Mouse (Mus musculus): ENCODE results near the gene Rnf144b. TPM values are rescaled to one million over a fixed set of nuclear protein-coding genes. Genes with fewer than 3 reads are reported as not detected.
A peak's percentile ranks its signal among the peaks of the same experiment; 100 is the strongest.

Rnf144b gene
- total RNA-seq, 2 experiments from 2014 or later: 10.1 to 11.9 TPM

GRCm38 (mm10) chr13:47220426-47220825, 98.0 kb downstream of the Rnf144b start:
- DNase-seq: no peak

- DNase-seq: peak; percentile 19
Measured at GRCm38 (mm10) chr13:47223576-47224538, 101.4 kb downstream of the Rnf144b start.

- no peak for DNase-seq
Measured at GRCm38 (mm10) chr13:47224648-47225323, 102.3 kb downstream of the Rnf144b start.

- no peak for DNase-seq
Measured at GRCm38 (mm10) chr13:47225324-47225697, 102.9 kb downstream of the Rnf144b start.

GRCm38 (mm10) chr13:47225802-47226201, 103.3 kb downstream of the Rnf144b start:
- DNase-seq: no peak

GRCm38 (mm10) chr13:47226521-47226920, 104.1 kb downstream of the Rnf144b start:
- DNase-seq: no peak

GRCm38 (mm10) chr13:47228201-47228600, 105.7 kb downstream of the Rnf144b start:
- no peak for DNase-seq

- DNase-seq: no peak
Measured at GRCm38 (mm10) chr13:47228626-47229190, 106.3 kb downstream of the Rnf144b start.

GRCm38 (mm10) chr13:47232163-47232562, 109.7 kb downstream of the Rnf144b start:
- DNase-seq: no peak

- DNase-seq: no peak
Measured at GRCm38 (mm10) chr13:47237376-47237775, 114.9 kb downstream of the Rnf144b start.

- DNase-seq: no peak
Measured at GRCm38 (mm10) chr13:47238131-47238530, 115.7 kb downstream of the Rnf144b start.

GRCm38 (mm10) chr13:47243569-47243968, 121.1 kb downstream of the Rnf144b start:
- no peak for DNase-seq

- DNase-seq: peak; percentile 21
Measured at GRCm38 (mm10) chr13:47244771-47245170, 122.3 kb downstream of the Rnf144b start.

- DNase-seq: no peak
Measured at GRCm38 (mm10) chr13:47246459-47246858, 124.0 kb downstream of the Rnf144b start.

GRCm38 (mm10) chr13:47247156-47247800, 124.8 kb downstream of the Rnf144b start:
- DNase-seq: no peak

- no peak for DNase-seq
Measured at GRCm38 (mm10) chr13:47248289-47249010, 126.0 kb downstream of the Rnf144b start.

GRCm38 (mm10) chr13:47250615-47251014, 128.2 kb downstream of the Rnf144b start:
- DNase-seq: no peak

GRCm38 (mm10) chr13:47251114-47251764, 128.8 kb downstream of the Rnf144b start:
- DNase-seq: no peak

- no peak for DNase-seq
Measured at GRCm38 (mm10) chr13:47253711-47254110, 131.3 kb downstream of the Rnf144b start.

GRCm38 (mm10) chr13:47259297-47259696, 136.8 kb downstream of the Rnf144b start:
- no peak for DNase-seq

GRCm38 (mm10) chr13:47261961-47262360, 139.5 kb downstream of the Rnf144b start:
- no peak for DNase-seq

Measured in gastrocnemius, postnatal 10 days (tissue).